Mouse (Mus musculus): ENCODE measurements around the gene Clps.

GRCm38 (mm10) chr17:28521071-28521726 is 39.4 kb downstream of the Clps start:
- TF ChIP-seq GATA1 (IDR thresholded peaks at IDR 0.05; ENCODE audit: borderline replicate concordance, low read length) = no peak
- no peak for TF ChIP-seq FLI1 (IDR thresholded peaks at IDR 0.05; ENCODE audit: low read length)

Data from megakaryocyte, embryonic 14.5 days (primary cell).